Mouse (Mus musculus) hindbrain, embryonic 11.5 days (tissue): Measurements from ENCODE around the gene Smarcd2. TPM values are rescaled to one million over a fixed set of nuclear protein-coding genes. Genes with fewer than 3 reads are reported as not detected.

ENCODE experiments used
- ATAC-seq: fragments of 200-750 bp; cut with Nextera tagmentation; 2 replicates; pipeline ENCODE4 v1.8.0; 2017; ENCODE audit warnings: mild to moderate bottlenecking, moderate TSS enrichment, moderate library complexity; ENCODE audit not compliant: low FRiP score
- DNase-seq: peaks from one replicate; pipeline ENCODE4 v3.0.0-alpha.2; 2015; ENCODE audit warnings: low spot score
- H3K27ac ChIP-seq: fragments of 300-500 bp; sonication (generic); 2 replicates; pipeline ENCODE4 v1.5.1; 2014; ENCODE audit warnings: mild to moderate bottlenecking, low read depth, low read length
- H3K27me3 ChIP-seq: fragments of 300-500 bp; sonication (generic); 2 replicates; pipeline ENCODE4 v1.6.1; 2014; ENCODE audit warnings: mild to moderate bottlenecking, low read length, moderate library complexity, mixed read lengths; ENCODE audit not compliant: control insufficient read depth, insufficient read depth
- H3K36me3 ChIP-seq: fragments of 300-500 bp; sonication (generic); 2 replicates; pipeline ENCODE4 v1.6.1; 2014; ENCODE audit warnings: mild to moderate bottlenecking, low read length, moderate library complexity, mixed read lengths; ENCODE audit not compliant: control insufficient read depth, insufficient read depth
- H3K4me1 ChIP-seq: fragments of 300-500 bp; sonication (generic); replicated peaks from 2 replicates; pipeline ENCODE4 v1.6.1; 2014; ENCODE audit warnings: low read length, mixed read lengths; ENCODE audit not compliant: control insufficient read depth, insufficient read depth
- H3K4me2 ChIP-seq: fragments of 300-500 bp; sonication (generic); replicated peaks from 2 replicates; pipeline ENCODE4 v1.6.1; 2014; ENCODE audit warnings: mild to moderate bottlenecking, low read depth, low read length
- H3K4me3 ChIP-seq: fragments of 300-500 bp; sonication (generic); 2 replicates; pipeline ENCODE4 v1.5.1; 2014; ENCODE audit warnings: low read depth, low read length
- H3K9ac ChIP-seq: fragments of 300-500 bp; sonication (generic); 2 replicates; pipeline ENCODE4 v1.6.1; 2014; ENCODE audit warnings: low read depth, low read length
- H3K9me3 ChIP-seq: fragments of 300-500 bp; sonication (generic); 2 replicates; pipeline ENCODE4 v1.6.1; 2016; ENCODE audit warnings: low read length; ENCODE audit not compliant: control insufficient read depth
- WGBS: fragments of 180-500 bp; shearing (Covaris S2); extraction: QIAGEN DNeasy Blood & Tissue Kit; methylation state at CpG from one replicate; pipeline ENCODE4 v1.1.7; 2014; 5-methylcytosine and 5-hydroxymethylcytosine counted together
- polyA plus RNA-seq: library from polyadenylated mRNA; unstranded; fragments of >200 nt; fragmentation: Nextera tagmentation; extraction: Ambion mirVana; gene quantifications from 2 replicates; pipeline ENCODE4 v1.2.1, GENCODE M21; 2014

Gene Smarcd2
- polyA plus RNA-seq, 1 experiment from 2014 or later = 31.6 TPM

- Histone ChIP-seq H3K4me2 (no peak overlapping the region), H3K27ac (no peak overlapping the region), H3K4me1 (no peaks in the 10 kb centered on the region), H3K27me3 (no peaks in the 10 kb centered on the region), H3K36me3 (no peaks in the 10 kb centered on the region), H3K4me3 (no peak overlapping the region), H3K9me3 (no peaks in the 10 kb centered on the region), H3K9ac (no peak overlapping the region)
- DNase-seq = no peak
- 82% methylated on average over 5 of the region's 5 CpGs for WGBS
- no peak for ATAC-seq
Measured at GRCm38 (mm10) chr11:106307432-106307831, 34.7 kb upstream of the Smarcd2 start.

GRCm38 (mm10) chr11:106306758-106307157, 34.0 kb upstream of the Smarcd2 start:
- no peak overlapping the region for H3K4me3 ChIP-seq
- ATAC-seq = no peak
- H3K4me2 ChIP-seq = no peak overlapping the region
- 83% methylated on average over 9 of the region's 9 CpGs for WGBS
- H3K9ac ChIP-seq = no peak overlapping the region
- no peaks in the 10 kb centered on the region for H3K9me3 ChIP-seq
- H3K27me3 ChIP-seq = no peaks in the 10 kb centered on the region
- DNase-seq = no peak
- no peak overlapping the region for H3K27ac ChIP-seq
- no peaks in the 10 kb centered on the region for H3K36me3 ChIP-seq
- H3K4me1 ChIP-seq = no peaks in the 10 kb centered on the region

GRCm38 (mm10) chr11:106306065-106306385, 33.3 kb upstream of the Smarcd2 start:
- H3K27ac ChIP-seq = no peak overlapping the region
- DNase-seq (no peak), ATAC-seq (no peak)
- 89% methylated on average over 3 of the region's 3 CpGs for WGBS
- H3K9me3 ChIP-seq = no peaks in the 10 kb centered on the region
- no peak overlapping the region for H3K9ac ChIP-seq
- no peak overlapping the region for H3K4me2 ChIP-seq
- H3K4me3 ChIP-seq = no peak overlapping the region
- no peaks in the 10 kb centered on the region for H3K27me3 ChIP-seq
- H3K4me1 ChIP-seq = no peaks in the 10 kb centered on the region
- H3K36me3 ChIP-seq = no peaks in the 10 kb centered on the region

GRCm38 (mm10) chr11:106305348-106306064, 32.7 kb upstream of the Smarcd2 start:
- H3K27me3 ChIP-seq = no peaks in the 10 kb centered on the region
- H3K4me1 ChIP-seq = no peaks in the 10 kb centered on the region
- no peak for DNase-seq
- H3K9me3 ChIP-seq = no peaks in the 10 kb centered on the region
- no peak overlapping the region for H3K9ac ChIP-seq
- no peaks in the 10 kb centered on the region for H3K36me3 ChIP-seq
- H3K27ac ChIP-seq = no peak overlapping the region
- H3K4me3 ChIP-seq = no peak overlapping the region
- 79% methylated on average over 10 of the region's 10 CpGs for WGBS
- no peak for ATAC-seq
- H3K4me2 ChIP-seq = no peak overlapping the region

- Histone ChIP-seq H3K4me3 (no peak overlapping the region), H3K9ac (no peak overlapping the region)
- 23% methylated on average over 2 of the region's 2 CpGs for WGBS
Measured at GRCm38 (mm10) chr11:106302634-106303033, 29.9 kb upstream of the Smarcd2 start.

GRCm38 (mm10) chr11:106301765-106302164, 29.0 kb upstream of the Smarcd2 start, which contains the start of gene Gh:
TSS of gene Gh (minus strand) at chr11:106301865.
- no peak within 1 kb of the TSS for H3K9ac ChIP-seq
- no peak within 1 kb of the TSS for H3K4me2 ChIP-seq
- WGBS = 81% methylated on average over 9 of the region's 9 CpGs
- H3K36me3 ChIP-seq = no peaks in the 10 kb centered on the region
- H3K9me3 ChIP-seq = no peaks in the 10 kb centered on the region
- DNase-seq (no peak), ATAC-seq (no peak)
- H3K4me3 ChIP-seq = no peak within 1 kb of the TSS
- no peak within 1 kb of the TSS for H3K27ac ChIP-seq
- H3K4me1 ChIP-seq = no peaks in the 10 kb centered on the region
- no peaks in the 10 kb centered on the region for H3K27me3 ChIP-seq

More at GRCm38 (mm10) chr11:106302634-106303033, 29.9 kb upstream of the Smarcd2 start:
- ATAC-seq = no peak
- peak; percentile 85 for DNase-seq
- no peaks in the 10 kb centered on the region for H3K9me3 ChIP-seq
- H3K27ac ChIP-seq = no peak overlapping the region
- H3K27me3 ChIP-seq = no peaks in the 10 kb centered on the region
- no peaks in the 10 kb centered on the region for H3K4me1 ChIP-seq
- no peak overlapping the region for H3K4me2 ChIP-seq
- H3K36me3 ChIP-seq = no peaks in the 10 kb centered on the region

GRCm38 (mm10) chr11:106291861-106292260, 19.1 kb upstream of the Smarcd2 start:
- no peak overlapping the region for H3K27ac ChIP-seq
- H3K27me3 ChIP-seq = no peaks in the 10 kb centered on the region
- ATAC-seq (no peak), DNase-seq (no peak)
- H3K4me1 ChIP-seq = no peaks in the 10 kb centered on the region
- no peak overlapping the region for H3K4me2 ChIP-seq
- no peak overlapping the region for H3K9ac ChIP-seq
- H3K9me3 ChIP-seq = no peaks in the 10 kb centered on the region
- H3K36me3 ChIP-seq = no peaks in the 10 kb centered on the region
- H3K4me3 ChIP-seq = no peak overlapping the region
- 84% methylated on average over 2 of the region's 2 CpGs for WGBS

GRCm38 (mm10) chr11:106290376-106290775, 17.6 kb upstream of the Smarcd2 start:
- Histone ChIP-seq H3K9ac (no peak overlapping the region), H3K9me3 (no peaks in the 10 kb centered on the region), H3K27ac (no peak overlapping the region), H3K4me1 (no peaks in the 10 kb centered on the region), H3K36me3 (no peaks in the 10 kb centered on the region), H3K27me3 (no peaks in the 10 kb centered on the region), H3K4me2 (no peak overlapping the region), H3K4me3 (no peak overlapping the region)
- 91% methylated on average over 5 of the region's 5 CpGs for WGBS
- ATAC-seq = no peak
- no peak for DNase-seq

GRCm38 (mm10) chr11:106289369-106289768, 16.6 kb upstream of the Smarcd2 start:
- WGBS = 78% methylated on average over 8 of the region's 8 CpGs

More at GRCm38 (mm10) chr11:106289369-106289768, 16.6 kb upstream of the Smarcd2 start:
- no peaks in the 10 kb centered on the region for H3K4me1 ChIP-seq
- no peak for DNase-seq
- H3K9ac ChIP-seq = no peak overlapping the region
- no peak overlapping the region for H3K4me3 ChIP-seq
- no peaks in the 10 kb centered on the region for H3K27me3 ChIP-seq
- no peaks in the 10 kb centered on the region for H3K36me3 ChIP-seq
- no peak overlapping the region for H3K27ac ChIP-seq
- no peak overlapping the region for H3K4me2 ChIP-seq
- no peak for ATAC-seq
- H3K9me3 ChIP-seq = no peaks in the 10 kb centered on the region
